Mouse (Mus musculus): ENCODE data around the gene Psmd14. TPM values are rescaled to one million over a fixed set of nuclear protein-coding genes. Genes with fewer than 3 reads are reported as not detected.

The Psmd14 gene
- polyA plus RNA-seq, 1 experiment from 2014 or later: 270 TPM

DNA sequence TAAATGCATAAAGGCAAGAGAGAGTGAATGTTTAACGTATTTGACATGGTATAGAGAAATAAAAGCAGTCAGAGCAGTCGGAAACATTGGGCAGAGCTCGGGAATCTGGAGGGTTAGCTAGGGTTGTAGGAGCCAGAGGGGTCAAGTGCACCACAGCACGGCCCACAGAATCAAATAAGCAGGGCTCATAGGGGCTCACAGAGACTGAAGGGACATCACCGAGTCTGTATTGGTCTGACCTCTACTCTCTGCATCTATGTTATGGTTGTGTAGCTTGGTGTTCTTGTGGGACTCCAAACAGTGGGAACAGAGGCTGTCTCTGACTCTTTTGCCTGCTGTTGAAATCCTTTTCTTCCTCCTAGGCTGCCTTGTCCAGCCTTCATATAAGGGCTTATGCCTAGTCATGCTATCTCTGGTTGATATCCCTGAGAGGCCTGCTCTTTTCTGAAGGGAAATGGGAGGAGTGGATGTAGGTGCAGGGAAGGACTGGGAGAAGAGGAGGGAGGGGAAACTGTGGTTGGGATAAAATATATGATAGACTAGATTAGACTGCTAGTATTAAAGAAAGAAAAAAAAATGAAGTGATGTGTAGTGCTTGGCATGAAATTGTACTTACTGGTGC is 47.9 kb downstream of the Psmd14 start:
- DNase-seq (ENCODE audit: low spot score): no peak

DNA sequence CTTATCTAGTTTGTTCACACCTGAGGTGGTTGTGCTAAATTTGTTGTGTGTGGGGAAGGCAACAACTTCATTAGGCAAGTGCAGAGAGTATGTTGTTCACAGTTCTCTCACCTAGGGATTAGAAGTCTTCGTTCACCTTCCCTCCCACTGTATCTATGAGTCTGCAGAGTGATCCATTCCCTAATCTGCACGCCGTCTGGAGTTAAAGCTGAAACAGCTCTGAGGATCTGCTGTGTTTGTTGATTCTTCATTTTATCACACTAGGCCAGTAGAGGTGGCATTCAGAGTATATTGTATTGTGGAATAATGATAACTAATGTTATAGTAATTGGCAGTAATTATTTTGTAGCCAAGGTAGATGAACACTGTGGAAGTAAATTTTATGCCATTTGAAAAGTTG is 48.5 kb downstream of the Psmd14 start:
- DNase-seq (ENCODE audit: low spot score): no peak

DNA sequence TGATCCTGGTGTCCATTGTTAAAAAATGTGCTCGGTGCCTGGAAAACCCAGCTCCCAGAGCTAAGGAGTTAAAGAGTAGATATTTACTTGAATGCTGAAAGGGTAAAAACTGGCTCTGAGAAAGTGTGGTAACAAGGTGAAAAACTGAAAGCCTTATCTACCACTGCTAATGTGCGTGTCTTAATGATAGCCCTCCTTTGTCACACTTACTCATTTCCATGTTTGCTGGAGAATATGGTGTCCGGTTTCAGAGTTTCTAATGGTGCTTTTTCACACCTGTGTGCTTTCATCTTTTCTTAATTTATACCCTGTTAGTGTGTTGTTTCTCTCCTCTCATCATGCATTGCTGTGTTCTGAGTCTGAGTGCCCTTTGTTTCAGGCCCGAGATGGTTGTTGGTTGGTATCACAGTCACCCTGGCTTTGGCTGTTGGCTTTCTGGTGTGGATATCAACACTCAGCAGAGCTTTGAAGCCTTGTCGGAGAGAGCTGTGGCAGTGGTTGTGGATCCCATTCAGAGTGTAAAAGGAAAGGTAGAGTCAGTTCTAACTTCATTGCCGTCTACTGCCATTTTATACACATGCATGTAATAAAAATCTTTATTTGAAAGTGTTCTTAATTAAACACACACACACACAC is 53.1 kb downstream of the Psmd14 start:
- no peak for DNase-seq (ENCODE audit: low spot score)

DNA sequence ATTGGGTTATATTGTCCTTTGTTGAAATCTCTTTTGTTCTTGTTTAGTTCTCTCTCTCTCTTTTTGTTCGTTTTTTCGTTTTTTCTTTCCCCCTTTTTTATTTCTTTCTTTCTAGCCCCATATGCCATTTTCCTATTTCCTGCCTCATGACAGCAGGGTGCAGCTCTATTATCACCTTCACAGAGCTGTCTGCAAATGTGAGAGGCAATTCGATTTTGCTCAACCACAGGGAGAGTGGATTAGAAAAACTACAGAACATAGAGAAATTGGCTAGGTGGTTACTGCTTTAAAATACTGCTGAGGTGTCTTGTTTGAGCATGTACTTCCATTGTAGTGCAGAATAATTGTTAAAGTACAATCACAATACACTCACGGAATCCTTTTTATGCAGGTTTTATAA is 54.0 kb downstream of the Psmd14 start:
- DNase-seq (ENCODE audit: low spot score): no peak

DNA sequence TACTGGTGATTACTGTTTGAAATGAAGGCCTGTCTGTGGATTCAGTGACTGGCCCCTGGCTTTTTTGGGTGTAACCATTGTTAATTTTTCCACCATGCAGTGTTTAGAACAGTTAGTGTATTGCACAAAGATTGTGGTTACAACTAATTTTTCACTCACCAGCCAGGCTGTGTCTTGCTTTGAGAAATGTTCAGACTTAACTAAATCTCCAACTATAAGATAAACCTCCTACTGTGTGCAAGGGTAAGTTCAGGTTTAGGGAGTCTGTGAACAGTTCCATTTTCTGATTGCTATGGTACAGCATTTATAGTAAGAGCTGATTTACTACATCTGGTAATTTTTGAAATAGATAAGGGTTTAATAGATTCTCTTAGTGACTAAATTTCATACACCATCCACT is 69.3 kb downstream of the Psmd14 start:
- no peak for DNase-seq (ENCODE audit: low spot score)

DNA sequence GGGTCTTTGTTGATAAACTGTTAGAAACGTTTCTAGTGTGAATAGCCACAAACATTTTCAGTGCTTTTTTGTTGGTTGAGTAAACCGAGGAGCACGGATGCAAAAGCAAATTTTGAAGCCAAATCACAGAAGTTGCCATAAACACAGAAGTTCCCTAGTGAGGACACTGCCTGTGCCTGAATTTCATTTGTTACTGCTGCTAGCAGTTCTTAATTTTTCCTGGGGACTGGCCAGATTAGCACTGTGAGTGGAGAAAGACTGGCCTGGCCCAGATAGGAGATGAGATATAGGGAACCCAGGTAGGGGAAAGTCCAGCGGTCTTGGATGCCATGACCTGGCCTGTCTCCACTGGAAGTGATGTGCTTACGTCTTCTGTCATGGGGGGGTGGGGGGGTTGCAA is 83.5 kb downstream of the Psmd14 start:
- DNase-seq (ENCODE audit: low spot score): no peak

DNA sequence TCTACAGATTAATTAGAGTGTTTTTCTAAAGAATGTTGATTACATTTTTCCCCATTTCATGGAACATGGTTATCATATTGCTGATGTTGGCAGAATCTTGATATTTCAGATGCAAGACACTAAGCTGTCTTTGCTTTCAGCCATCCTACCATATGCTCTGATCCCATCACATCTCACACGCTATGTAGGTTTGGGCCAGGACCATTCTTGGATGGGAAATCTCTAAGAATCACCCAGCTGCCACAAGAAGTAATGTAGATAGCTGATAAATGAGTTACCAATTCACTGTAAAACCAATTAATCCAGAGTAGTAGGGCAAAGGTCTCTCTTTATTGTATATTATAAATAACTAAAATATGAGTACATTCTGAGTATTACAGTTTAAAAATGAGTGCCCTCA is 86.6 kb downstream of the Psmd14 start:
- DNase-seq (ENCODE audit: low spot score): no peak

DNA sequence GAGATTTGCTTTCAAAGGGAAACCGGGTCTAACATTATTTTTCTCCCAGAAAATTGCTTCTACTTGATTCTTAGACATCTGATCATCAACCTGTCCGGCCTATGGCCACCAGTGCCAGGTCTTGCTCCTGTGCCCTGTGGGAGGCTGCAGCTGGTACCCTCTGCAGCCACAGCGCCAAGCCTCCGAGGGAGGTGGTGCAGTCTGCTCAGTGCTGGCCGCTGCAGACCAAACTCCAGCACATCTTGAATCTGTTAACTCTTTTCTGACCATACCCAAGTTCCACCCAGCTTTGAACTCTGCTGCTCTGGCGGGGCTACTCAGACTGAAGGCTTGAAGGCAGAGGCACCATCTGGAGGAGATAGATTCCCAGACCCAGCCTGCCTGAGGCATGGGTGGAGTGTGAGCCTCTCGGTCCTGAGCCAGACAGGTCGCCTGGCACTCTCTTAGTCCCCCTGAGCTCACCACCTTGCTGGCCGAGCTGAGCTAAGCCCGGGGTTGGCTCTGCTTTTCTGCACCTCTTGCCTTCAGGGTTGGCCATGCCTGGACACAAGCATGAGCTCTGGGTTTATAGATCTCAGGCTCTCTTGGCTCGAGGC is 91.3 kb downstream of the Psmd14 start, which contains the start of gene Tbr1:
Gene Tbr1, plus strand, starts transcription at position 275 of the 596 bp plus-strand sequence.
- DNase-seq (ENCODE audit: low spot score): no peak

DNA sequence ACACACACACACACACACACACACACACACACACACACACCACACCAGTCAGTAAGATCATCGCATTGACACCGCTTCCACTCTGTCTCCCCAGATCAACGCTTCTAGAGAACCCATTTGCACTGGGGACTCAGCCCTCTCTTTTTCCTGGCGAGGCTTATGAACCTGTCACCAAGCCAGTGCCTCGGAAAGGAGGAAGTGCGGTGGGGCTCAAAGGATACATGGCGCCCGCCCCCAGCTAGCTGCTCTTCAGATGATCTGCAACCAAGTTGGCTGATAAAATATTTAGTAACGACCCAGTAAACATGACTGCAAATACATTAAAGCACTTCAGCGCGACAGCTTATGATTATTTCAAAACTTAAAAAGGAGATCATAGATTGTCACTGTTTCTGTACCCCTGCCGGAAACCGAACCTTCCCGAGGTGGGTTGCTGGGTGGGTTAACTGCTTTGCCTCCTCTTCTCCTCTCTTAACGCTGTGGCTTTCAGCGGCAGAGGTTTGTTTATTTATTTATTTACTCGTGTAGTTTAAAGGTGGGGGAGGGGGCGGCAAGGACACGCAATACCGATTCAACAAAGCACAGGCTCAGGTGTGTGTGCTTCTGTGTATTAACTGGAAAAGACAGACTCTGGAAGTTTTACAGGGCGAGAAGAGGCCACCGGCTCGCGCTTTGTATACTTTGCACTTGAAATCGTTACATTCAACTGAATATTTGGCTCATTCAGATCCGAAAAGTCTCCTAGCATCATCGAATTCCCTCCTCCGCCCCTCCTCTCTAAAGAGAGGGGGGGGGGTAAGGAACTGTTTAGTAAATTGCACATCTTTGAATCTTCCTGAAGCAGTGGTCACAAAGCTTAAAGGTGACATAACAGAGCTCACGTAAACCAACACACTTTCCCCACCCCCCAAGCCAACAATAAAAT is 92.2 kb downstream of the Psmd14 start:
- peak; percentile 47 for DNase-seq (ENCODE audit: low spot score)

DNA sequence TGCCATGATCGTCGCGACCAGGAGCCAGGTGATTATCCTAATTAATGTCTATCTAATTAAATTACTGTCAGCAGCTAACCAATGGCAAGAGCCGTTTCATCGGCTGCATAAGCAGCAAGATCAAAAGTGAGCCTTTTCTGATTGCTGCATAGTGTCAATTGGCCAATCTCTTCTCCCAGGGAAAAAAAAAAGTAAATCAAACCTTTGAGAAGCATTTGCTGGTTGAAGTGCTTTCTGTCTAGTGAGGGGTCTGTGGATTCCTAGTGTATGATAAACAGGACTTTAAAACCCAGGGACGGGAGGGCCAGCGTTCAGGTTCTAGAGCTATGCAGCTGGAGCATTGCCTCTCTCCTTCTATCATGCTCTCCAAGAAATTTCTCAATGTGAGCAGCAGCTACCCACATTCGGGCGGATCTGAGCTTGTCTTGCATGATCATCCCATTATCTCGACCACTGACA is 92.9 kb downstream of the Psmd14 start:
- no peak for DNase-seq (ENCODE audit: low spot score)

DNA sequence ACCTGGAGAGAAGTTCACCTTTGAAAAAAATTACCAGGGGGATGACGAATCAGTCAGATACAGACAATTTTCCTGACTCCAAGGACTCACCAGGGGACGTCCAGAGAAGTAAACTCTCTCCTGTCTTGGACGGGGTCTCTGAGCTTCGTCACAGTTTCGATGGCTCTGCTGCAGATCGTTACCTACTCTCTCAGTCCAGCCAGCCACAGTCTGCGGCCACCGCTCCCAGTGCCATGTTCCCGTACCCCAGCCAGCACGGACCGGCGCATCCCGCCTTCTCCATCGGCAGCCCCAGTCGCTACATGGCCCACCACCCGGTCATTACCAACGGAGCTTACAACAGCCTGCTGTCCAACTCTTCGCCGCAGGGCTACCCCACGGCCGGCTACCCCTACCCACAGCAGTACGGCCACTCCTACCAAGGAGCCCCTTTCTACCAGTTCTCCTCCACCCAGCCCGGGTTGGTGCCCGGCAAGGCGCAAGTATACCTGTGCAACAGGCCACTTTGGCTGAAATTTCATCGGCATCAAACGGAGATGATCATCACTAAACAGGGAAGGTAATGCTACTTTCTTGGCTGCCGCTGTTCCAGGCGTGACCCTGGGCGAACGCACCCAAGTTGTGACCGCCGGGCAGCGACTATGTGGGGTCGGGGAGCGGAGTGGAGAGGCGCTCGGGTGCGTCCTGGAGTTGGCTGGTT is 93.5 kb downstream of the Psmd14 start:
- DNase-seq (ENCODE audit: low spot score): no peak

DNA sequence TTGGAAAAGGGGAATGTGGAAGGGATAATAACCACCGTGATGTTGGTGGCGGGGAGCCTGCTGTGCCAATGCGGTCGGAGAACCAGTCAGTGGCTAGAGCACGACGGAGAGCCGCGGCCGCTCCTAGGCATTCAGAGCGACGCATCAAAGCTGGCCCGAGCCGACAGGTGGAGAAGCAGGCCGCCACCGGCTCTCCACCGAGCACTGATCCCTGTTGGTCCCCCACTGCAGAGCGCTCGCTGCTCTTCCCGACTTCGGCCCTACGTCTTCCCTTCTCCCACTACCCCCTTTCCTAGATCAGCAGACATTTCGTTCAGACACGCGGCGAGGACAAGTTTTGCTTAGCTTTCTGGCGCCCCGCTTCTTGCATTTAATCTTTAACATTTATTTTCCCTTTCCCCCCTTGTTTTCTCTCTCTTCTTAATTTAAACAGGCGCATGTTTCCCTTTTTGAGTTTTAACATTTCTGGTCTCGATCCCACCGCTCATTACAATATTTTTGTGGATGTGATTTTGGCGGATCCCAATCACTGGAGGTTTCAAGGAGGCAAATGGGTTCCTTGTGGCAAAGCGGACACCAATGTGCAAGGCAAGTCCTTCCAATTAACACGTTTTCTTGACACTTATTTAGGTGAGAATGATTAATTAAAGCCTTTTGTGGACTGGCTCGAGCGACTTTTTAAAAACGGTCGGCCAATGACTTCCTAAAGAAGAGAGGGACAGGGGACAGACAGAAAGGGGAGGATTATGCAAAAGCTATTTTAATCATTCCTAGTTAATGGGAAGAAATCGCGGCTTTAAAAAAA is 94.2 kb downstream of the Psmd14 start:
- no peak for DNase-seq (ENCODE audit: low spot score)

DNA sequence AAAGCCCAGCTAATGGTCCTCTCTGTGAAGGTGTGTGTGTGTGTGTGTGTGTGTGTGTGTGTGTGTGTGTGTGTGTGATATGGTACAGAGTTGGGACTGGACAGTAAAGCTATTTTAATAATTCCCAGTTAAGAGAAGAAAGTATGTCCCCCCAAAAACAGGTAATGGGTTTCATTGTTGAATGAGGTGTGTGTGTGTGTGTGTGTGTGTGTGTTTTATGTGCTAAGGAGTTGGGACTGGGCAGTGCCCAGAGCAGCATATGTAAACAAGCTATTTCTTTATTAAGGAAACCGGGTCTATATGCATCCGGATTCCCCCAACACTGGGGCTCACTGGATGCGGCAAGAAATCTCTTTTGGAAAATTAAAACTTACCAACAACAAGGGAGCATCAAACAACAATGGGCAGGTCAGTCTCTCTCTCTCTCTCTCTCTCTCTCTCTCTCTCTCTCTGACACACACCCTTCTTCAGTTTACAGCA is 94.9 kb downstream of the Psmd14 start:
- DNase-seq (ENCODE audit: low spot score): no peak

DNA sequence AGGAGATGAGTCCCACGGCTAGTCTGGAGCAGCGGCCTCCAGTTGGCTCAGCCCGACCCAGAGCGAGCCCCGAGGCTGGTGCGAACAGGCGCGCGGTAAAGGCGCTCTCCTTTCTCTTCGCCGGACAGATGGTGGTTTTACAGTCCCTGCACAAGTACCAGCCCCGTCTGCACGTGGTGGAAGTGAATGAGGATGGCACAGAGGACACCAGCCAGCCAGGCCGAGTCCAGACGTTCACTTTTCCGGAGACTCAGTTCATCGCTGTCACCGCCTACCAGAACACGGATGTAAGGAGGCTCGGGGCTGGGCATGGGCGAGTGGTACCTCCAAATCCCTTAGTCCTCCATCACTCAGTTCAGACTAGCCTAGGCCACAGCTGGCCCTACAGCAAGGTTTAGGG is 95.7 kb downstream of the Psmd14 start:
- DNase-seq (ENCODE audit: low spot score): no peak

DNA sequence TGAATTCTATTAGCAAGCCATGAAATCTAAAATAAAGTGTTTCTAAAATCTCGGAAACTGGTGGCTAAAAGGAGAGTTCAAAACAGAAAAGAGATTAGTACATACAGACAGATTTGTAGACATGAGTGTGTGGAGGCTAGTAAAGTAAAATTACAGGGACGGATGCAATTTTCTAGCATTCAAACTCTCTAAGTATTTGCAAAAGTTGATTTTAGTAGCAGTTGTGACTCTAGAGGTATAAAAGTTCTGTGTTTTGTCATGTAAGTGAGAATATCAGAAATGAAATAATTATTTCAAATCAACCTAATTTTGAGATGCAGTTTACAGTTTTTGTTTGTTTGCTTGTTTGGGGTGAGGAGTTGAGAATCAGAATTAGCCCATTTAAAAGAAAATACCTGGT is 96.3 kb downstream of the Psmd14 start:
- DNase-seq (ENCODE audit: low spot score): no peak

DNA sequence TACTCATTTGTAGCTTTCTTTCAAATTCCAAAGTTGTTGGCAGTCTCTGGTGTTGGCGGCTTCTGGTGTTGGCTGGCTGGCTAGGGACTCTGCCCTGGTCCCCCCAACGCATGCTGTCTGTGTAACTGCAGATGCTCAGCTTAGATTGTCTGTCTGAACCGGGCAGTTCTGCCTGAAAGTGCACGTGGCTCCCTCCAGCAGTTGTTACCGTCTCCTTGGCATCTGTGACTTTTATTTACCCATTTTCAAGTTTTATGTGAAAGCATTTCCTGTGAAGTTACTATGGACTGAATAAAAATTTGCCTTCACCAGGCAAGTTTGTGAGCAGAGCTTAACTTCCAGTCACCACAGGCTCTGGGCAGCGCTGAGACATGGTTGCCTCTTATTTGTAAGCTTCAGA is 97.3 kb downstream of the Psmd14 start:
- no peak for DNase-seq (ENCODE audit: low spot score)

DNA sequence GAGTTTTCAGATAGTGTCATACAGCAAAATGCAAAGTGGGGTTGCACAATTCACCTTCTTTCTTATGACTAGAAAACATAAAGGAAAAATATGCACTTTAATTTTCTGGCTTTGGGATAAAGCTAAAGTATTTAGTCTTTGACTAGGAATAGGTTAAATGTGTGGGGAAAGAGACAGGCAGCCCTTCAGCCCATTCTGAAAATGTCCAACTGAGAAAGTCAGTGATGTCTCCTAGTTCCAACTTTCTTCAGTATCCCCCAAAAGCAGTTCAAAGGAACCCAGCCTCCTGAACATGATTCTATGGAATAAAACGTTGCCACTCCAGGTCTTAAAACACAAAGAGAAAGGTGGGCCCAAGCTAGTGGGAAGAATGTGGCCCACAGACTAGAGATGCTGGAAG is 97.9 kb downstream of the Psmd14 start:
- DNase-seq (ENCODE audit: low spot score): no peak

DNA sequence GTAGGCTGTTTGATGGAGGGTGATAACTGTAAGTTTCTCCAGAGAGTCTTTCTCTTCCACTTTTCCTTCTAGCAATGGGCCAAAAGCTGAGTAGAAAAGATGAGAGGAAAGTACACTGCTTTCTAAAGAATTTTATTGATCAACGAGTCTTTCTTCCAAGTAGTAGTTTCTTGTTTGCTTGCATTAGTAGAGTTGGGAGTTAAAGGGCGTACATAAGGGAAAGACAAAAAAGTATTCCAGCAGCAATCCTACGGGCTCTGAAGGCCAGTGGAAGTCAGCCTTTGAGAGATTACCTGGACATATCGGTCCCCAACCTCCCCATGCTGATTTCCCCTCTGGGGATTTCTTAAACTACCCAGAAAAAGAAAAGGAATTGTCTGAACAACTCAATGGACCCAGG is 99.3 kb downstream of the Psmd14 start:
- no peak for DNase-seq (ENCODE audit: low spot score)

DNA sequence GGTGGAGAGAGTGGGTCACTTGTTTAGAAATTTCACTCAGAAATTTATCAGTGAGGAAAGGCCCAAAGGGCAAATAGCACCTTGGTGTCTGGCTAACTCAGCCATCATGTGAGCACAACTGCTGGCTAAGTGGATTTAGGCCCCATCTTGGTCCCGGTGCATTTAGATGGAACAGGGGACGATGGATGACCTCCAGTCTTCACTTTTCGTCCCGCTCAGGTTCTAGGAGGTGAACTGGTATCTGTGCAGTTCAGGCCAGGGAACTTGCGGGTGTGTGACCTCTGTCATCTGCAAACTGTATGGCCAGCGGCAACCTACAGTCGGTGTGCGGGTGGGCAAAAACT is 99.6 kb downstream of the Psmd14 start:
- no peak for DNase-seq (ENCODE audit: low spot score)

Measured in thymus, postnatal 0 days (tissue).